ENCODE assay signal across 22 mouse cellular contexts in genomic region chr16:84355118-84355517, GRCm38 (mm10).
DNase-seq lines count a peak whose midpoint lies in the region; ATAC-seq and TF ChIP-seq lines count a peak whose summit lies in the region.
"Had no signal": no experiment of that assay in that cellular context is flagged by ENCODE, and none has a peak within 500 bp of the region (broad histone marks: within the 10 kb centered on the region; RNA-seq: fewer than 3 reads in every experiment).

No protein-coding gene starts in this region.

- DNase-seq in frontal cortex, postnatal 14 days (ENCODE audit: low spot score in 2 of 2) = no peak
- DNase-seq in layer of hippocampus, adult 18-20 months (ENCODE audit: low spot score in 2 of 2) = peak; percentile 3 to 25
- DNase-seq in layer of hippocampus, postnatal 10 days (ENCODE audit: low spot score in 2 of 2) = no peak
- peak; percentile 1 to 21 for DNase-seq in left cerebral cortex, adult 9 months (ENCODE audit: low spot score in 2 of 2)
- no peak for DNase-seq in left cerebral cortex, adult 2 months (ENCODE audit: extremely low spot score in 1 of 2, low spot score in 2 of 2)
- peak; percentile 61 for DNase-seq in brain, adult 2 months (ENCODE audit: low read depth, low spot score)
- DNase-seq in thymus, postnatal 14 days = no peak
- DNase-seq: adrenal gland, adult 8-10 months; adrenal gland, postnatal 25 days; cerebellum, adult 18-20 months; cerebellum, adult 9-10 months; cerebellum, postnatal 14 days; gastrocnemius, adult 2 months; gastrocnemius, postnatal 14 days; heart, adult 11 months had no signal

- no peak overlapping the region for H3K4me3 ChIP-seq in left cerebral cortex, adult 2 months
- H3K4me3 ChIP-seq: forebrain, embryonic 10.5 days; forebrain, embryonic 13.5 days; gastrocnemius, adult 2 months; hindbrain, embryonic 12.5 days; hindbrain, embryonic 15.5 days had no signal

- TF ChIP-seq CTCF in left cerebral cortex, adult 2 months (IDR thresholded peaks at IDR 0.05) = no peak

- ATAC-seq in frontal cortex, adult (ENCODE audit: low TSS enrichment) = peak; percentile 82
- ATAC-seq: activated CD4-positive, CD25-positive, alpha-beta regulatory T cell, adult 4 months; forebrain, embryonic 13.5 days; forebrain, embryonic 16.5 days had no signal

- intact Hi-C loops in left cerebral cortex, adult 2 months (cut with DNase I) = no loop called here

- no peak overlapping the region; the same call in 1 of the 2 replicates for H3K27ac ChIP-seq in left cerebral cortex, adult 2 months
- H3K27ac ChIP-seq: forebrain, embryonic 10.5 days; forebrain, embryonic 13.5 days; gastrocnemius, adult 2 months; hindbrain, embryonic 12.5 days; hindbrain, embryonic 15.5 days had no signal

Comparison
In these comparisons a context has a peak if more than half of its experiments do, and no peak if none do; other contexts are left out.
1. DNase-seq: peak in layer of hippocampus, adult 18-20 months (2 of 2), left cerebral cortex, adult 9 months (2 of 2) and brain, adult 2 months (single experiment); none in frontal cortex, postnatal 14 days (0 of 2), layer of hippocampus, postnatal 10 days (0 of 2), left cerebral cortex, adult 2 months (0 of 2) and thymus, postnatal 14 days (single experiment).